Mouse (Mus musculus) neural tube, embryonic 10.5 days (tissue): ENCODE results near the gene Plxna4.

ENCODE experiments used
- DNase-seq: peaks from one replicate; pipeline ENCODE4 v3.0.0-alpha.2; 2017; ENCODE audit warnings: low spot score; ENCODE audit errors: extremely low spot score

Plxna4 gene

DNA sequence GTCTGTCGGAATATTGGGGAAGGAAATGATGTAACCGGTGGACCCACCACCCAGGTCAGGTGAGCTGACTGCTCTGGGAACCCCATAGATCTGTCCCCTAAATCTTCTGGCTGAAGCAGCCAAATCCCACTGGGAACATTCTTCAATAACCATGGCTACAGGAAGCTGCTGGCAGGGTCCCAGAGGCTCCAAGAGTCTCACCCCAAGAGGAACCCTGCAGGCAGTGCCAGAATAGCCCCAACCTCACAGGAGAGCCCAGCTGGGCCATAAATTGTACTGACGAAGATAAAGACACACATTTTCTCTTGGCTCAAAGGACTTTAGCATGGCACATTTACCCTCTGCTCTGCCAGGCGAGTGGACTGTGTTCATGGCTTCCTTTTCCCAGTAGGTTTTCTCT is 232.4 kb downstream of the Plxna4 start:
- DNase-seq: no peak

DNA sequence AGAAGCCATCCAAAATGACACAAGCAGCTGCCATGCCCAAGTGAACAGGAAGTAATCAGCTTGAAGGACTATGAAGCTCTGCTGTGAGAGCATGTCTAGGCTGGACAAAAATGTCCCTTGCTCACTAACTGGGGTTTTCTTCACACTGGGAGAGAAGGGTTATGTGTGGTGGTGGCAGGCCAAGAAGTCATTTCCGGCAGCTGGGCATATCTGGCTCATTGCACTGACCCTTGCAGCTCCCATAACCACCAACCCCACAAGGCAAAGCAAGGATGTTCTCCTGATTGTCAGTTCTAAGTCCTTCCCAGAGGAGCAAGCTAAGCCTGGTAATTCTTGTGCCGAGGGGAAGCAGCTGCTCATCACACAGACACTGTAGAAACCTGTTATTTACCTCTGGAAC is 239.0 kb downstream of the Plxna4 start:
- no peak for DNase-seq

DNA sequence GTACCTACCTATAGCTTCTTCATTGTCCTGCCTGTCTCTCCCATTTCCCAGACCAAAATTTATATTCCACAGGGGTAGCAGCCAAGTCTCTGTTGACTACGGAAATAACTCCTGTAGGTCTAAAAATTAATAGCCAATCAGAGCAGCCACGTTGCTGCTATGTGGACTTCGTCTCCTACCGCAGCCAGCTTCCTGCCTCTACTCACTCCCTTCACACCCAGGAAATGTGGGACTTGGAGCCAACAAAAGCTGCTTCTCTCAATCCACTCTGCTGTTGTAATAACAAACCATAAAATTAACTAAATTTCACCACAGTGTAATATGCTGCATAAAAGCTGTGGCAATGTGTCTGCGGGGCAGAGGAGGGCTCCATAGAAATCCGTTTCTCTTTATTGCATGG is 239.9 kb downstream of the Plxna4 start:
- DNase-seq: no peak

DNA sequence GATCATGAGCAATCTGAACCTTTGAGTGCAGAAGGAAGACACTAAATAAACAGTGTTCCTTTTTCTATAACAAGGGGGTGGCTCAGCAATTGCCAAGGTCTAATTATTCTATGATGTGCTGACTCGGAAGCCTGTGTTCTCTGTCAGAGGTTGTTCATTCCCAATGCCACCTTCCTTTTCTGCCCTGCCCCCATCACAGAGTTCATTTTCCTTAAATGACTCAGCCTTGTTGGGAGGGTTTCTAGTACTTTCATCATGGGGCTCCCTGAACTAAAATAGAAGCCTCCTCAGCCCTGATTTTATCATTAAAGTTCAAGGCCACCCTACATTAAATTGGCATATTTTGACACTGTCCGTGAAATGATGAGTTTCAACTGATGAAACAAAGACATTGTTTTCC is 242.0 kb downstream of the Plxna4 start:
- no peak for DNase-seq

DNA sequence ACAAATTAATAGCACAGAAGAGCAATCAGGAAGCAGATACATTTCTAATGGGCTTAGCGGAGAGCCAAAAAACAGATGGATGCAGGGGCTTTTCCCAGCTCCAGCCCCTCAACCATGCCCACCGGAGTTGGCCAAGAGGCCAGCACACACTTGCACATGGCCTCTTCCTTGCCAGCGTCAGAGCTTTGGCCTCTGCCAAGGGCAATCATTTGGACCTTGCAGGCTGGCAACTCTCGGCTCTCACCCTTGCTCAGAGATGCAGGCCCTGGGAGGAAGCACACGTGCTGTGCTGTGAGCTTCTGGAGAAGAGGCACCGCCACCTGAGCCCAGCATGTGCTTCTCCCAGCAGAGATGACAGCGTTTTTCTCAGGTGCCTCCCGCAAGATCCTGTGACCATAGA is 245.3 kb downstream of the Plxna4 start:
- no peak for DNase-seq

DNA sequence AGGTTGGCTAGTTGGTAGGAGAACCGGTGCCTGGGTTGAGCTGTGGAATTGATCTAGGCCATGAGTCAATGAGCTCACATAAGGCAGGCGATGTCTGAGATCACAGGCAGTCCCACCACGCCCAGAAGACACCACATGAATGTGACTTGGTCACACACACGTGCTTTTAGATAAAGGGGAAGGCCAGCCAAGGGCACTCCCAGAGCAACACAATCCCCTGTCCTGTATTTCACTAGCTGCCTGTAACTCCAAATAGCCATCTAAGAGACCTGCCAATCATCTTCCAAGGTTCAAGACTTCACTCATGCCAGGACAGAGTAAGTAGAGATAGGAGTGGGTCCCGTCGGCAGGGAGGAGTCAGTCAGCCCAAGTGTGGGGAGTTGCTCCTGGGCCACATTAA is 245.7 kb downstream of the Plxna4 start:
- DNase-seq: no peak

DNA sequence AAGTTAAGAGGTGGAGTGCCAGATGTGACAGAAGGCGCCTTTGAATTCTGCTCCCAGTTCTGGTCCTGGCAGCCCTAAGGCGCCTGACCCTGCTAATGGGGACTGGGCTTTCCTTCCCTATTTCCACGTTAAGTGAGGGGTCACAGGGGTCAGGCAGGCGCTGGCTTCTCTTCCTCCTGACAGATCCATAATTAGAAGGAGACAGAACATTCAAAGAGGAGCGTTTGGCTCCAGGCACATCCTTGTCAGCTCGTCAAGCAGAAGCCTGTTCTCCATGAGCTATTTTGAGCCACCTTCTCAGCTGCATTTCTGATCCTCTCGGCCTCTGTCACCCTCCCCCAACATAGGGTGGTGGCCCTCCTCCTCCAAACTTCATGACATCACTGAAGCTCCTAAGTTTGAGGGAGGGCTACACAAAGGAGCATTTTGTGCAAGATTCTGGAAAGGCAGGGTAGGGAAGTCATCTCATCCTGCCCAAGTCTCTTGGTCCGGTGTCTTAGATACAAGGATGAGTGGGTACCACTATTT is 249.5 kb downstream of the Plxna4 start:
- DNase-seq: no peak

DNA sequence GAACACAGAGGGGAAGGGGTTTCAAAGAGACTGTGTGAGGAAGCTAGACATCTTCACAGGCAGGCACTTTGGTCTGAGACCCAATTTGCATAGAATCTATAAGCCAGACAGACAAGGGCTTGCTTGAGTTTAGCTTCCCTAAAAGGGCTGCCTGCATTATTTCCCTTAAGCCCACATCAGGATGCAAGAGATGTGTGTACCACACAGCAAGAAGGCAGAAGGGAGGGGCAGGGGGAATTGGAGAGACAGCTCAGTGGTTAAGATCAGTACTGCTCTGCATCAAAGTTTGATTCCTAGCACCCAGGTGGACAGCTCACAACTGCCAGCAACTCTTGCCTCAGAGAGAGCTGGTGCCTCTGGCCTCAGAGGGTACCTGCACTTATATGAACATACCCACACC is 256.7 kb downstream of the Plxna4 start:
- DNase-seq: no peak

DNA sequence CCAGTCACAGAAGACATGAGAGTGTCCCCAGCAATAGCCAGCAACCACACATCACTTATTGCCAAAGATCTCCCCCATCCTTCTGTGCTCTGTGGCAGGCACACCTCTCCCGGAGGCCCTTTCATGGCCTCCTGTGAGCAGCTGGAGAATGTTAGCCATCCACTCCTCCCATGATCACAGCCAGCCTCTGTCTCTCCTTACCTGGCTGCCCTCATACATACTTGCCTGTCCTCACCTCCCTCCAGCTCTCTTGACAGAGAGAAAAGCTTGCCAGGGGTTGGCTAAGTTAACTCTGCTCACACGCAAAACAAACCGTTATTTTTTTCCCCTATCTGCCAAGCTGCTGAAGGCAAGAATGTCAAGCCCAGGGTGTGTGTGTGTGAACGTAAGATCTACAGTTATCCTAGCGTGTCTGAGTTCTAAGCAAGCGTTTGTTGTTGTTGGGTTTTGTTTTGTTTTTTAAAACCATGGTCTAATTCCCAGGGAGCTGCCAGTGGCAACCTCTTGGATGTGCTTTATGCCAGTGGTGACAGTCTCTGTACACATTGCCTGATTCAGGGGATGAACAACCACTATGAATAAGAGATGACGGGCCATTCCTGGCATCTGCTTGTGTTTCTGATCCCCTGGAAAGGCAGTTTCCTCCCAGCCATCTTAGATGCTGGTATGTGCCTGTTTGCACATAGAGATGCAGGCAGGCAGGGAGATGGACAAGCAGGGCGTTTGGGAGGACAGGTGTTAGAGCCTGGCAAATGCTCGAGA is 257.8 kb downstream of the Plxna4 start:
- DNase-seq: no peak

DNA sequence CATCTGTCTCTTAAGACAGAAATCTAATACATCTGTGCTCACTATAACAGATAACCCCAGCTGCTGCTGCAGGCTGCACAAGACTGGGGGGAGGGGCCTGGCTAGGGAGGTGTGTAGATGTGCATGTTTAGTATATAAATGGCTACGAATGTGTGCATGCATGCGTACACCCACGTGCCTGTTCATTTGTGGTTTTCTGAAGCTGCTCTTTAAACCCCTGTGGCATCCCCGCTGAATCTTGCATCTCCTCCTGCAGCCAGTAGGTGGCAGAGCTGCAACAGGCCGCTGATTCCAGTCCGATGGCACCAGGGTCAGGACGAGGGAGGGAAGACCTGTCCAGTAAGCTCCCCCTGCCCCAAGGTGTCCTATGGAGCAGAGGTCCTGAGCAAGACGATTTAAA is 260.0 kb downstream of the Plxna4 start:
- peak; percentile 84 for DNase-seq

DNA sequence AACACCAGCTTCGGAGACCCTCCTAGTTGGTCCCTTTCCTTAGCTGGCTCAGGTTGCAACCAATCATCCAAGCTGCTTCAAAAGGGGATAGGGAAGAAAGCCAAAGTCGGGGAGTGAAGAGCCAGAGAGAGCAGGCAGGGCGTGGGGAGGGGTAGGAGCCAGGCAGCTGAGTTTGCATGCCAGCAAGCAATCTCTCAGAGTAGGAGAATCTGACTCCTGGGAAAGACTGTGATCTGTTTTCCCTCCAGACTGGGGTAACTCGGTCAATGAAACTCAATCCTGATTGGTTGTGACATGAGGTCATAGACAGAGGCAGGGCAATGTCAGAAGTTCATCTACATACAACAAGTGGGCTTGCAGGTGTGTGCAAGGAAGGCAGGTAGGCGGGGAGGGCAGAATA is 260.8 kb downstream of the Plxna4 start:
- no peak for DNase-seq

DNA sequence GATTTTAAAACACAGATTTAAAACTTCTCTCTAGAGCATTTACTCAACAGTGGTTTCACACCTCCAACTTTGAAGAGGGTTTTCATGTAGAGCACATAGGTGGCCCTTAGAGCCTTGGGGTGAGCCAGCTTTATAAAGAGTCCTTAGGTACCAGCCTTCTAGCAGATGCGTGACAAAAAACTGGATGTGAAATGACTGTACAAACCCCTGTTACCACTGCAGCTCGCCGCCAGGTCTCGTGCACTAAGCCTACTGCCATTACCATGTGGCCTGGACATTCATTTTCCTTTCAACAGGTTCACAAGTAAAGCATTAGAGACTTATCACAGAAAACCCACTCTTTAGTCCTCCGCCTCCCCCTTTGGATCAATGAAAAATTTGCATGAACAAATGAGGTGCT is 261.6 kb downstream of the Plxna4 start:
- no peak for DNase-seq

DNA sequence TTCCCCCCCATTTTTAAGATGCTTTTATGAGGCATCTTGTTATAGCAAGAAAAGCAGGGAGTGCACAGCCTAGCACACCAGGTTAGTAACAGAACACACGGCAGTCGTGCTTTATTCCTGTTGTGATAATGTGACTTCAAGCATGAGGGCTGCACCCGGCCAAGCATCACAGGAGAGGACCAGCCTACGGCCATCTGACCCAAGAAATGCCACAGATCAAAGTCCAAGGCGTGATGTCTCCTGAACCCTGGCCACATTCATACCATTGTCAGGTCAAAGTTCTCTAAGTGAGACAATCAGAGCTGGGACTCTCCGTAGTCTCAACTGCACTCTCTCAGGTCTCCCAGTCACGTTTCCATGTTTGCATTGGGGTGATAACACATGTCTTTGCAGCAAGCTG is 262.1 kb downstream of the Plxna4 start:
- DNase-seq: no peak

DNA sequence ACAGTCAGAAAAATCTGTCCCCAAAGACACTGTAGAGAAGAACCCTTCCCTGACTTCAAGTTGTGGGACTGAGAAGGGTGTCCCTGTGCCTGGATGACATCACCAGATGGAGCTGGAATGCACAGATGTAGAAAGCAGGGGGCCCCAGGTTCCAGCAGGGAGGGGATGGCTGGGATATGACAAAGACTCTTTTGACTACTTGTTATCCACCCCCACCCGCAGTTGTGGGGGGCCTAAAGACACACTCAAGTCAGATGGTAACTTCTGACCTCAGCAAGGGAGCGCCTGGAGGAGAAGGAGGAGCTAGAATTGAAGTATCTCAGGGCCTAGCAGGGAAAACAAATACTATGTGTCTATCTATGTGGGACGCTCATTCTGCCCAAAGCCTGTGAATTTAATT is 266.8 kb downstream of the Plxna4 start:
- peak; percentile 23 for DNase-seq

DNA sequence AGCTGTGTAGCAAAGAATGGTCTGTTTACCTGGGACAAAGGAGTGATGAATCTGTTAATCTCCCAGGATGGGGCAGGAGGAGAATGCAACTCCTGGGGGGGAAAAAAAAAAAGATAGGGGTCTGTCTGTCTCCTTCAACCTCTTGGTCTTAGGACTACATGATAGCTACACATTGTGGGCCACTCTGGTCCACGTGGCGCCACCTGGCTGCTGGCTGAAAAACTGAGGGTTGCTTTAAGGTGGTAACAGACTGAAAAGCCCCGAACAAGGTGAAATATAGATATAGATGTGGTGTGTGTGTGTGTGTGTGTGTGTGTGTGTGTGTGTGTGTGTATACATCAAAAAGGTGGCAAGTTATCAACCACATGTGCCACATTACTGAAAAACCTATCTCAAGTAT is 267.7 kb downstream of the Plxna4 start:
- no peak for DNase-seq

DNA sequence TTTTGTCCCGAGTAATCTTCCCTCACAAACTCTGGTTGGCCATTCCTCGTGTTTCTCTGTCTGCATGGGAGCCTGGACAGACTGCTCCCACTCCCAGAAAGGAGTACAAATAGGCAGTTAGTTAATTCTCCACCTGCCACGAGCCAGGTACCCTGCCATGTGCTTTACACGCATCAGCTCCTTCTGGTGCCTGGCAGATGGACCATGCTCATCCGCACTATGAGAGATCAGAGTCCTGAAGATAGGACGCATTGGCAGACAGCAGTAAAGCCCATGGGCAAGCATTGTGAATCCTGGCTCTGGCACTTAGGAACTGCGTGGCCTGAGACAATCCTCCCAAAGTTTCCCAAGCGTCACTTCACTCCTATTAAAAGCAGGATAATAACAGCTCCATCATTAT is 270.5 kb downstream of the Plxna4 start:
- no peak for DNase-seq

DNA sequence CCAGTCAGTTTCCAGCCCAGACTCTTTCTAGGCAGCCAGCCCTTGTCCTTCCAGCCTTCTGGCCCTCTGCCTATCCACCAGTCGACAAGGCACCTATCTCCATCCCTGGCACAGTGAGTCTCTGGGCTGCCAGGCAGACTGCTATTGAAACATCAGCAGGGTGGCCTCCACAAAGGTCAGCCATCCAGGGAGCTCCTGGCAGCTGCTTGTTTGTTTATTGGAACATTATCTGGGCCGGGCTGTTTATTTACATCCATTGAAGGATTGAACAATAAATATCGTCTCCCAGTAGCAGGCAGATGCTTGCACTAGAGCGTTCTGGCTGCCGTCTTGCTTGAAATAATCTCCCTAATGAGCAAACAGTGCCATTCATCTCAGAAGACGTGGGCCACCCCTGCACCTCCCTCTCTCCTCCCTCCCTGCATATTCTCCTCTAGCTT is 273.0 kb downstream of the Plxna4 start:
- DNase-seq: no peak

DNA sequence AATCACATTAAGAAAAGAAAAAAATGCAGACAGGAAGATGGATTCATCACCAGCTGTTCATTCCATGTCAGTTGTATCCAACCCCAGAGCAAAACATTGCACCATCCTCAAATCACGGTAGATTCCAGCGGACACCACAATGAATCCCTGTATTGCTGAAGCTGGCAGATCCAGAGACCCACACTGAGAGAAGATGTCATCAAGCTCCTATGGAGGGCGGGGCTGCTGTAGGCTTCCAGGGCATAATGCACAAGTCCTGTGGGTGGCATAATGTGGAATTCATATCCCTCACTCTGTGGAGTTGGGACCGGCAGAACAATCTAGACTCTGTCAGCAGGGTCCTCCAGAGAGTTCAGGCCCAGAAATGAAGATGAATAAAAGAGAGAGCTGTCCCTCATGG is 278.8 kb downstream of the Plxna4 start:
- no peak for DNase-seq

DNA sequence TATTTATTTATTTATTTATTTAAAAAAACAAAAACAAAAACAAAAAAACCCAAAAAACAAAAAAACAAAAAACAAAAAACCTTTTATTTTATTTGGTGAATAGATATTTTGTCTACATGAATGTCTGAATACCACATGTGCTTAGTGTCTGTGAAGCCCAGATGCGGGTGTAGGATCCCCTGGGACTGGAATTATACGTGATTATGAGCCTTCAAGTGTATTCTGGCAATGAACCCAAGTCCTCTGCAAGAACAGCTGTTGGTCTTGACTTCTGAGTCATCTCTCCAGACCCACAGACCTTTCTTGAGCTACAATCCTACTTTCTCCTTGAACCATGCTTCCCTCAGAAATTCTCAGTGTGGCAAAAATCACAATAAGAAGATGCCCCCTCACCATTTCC is 287.4 kb downstream of the Plxna4 start:
- no peak for DNase-seq

DNA sequence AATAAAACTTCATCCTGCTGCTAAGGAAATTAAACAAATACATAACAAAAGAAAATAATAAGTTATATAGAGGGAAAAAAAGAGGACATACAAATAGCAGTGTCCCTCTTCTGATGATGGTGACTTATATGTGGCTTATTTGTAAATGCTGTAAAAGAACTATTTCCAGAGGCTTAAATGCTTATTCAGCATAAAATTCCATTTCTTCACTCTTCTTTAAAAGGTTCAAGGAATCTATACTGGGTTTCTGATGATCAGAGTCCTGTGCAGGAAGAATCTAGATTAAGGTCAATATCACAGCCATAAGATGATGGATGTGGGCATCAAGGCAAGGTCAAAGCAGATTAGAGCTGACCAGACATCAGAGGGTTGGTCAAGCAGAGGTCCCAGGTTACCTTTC is 306.5 kb downstream of the Plxna4 start:
- DNase-seq: no peak

DNA sequence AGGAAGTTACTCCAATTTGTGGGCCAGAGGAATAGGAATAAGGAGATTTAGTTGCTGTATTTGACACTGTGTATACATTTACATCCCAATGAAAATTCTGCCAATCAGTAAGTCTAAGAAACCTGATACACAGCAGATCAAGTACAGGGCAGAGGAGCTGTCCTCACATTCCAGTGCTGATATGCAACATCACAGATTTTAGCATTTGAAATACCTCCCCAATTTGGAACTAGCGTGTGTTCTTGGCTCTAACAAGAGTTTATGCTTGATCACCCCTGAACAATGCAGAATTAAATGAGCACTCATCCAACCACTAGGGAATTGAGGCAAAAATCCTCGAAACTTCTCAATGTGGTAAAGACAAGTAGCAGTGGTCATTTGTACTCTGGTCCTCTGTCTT is 307.3 kb downstream of the Plxna4 start:
- peak; percentile 21 for DNase-seq

DNA sequence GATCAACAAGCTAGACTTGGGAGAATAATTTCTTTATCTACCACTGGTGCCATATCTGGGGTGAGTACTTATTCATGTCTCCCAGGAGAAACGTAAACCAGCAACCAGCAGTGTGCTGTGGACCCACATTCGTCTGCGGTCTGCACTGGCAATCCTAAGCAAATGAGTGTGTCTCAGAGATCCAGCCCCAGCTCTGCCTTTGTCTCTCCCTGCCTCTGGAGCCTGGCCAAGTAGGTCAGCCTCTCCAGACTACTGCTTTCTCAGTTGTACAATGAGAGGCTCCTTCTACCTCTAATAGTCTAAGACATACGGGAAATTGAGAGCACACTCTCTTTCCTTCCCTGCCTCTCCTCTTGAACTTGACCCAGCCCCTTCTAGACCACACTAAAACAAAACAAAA is 316.5 kb downstream of the Plxna4 start:
- no peak for DNase-seq

DNA sequence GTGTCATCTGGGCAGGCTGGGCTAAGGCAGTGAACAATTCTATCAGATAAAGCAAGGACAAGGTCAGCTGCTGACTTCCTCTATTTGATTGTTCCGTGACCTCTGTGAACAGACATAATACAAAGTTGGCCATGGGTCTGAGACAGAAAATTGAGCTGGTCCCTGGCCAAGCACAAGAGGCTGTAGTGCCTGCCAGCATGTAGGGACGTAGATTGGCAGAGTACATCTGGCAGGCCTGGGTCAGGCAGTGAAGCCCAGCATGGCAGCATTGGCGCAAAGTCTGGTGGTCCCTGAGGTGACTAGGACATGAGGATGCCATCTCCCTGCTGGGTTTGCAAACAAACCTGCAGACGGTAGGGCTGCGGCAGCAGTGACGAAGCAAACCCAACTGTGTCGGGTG is 321.9 kb downstream of the Plxna4 start:
- no peak for DNase-seq

DNA sequence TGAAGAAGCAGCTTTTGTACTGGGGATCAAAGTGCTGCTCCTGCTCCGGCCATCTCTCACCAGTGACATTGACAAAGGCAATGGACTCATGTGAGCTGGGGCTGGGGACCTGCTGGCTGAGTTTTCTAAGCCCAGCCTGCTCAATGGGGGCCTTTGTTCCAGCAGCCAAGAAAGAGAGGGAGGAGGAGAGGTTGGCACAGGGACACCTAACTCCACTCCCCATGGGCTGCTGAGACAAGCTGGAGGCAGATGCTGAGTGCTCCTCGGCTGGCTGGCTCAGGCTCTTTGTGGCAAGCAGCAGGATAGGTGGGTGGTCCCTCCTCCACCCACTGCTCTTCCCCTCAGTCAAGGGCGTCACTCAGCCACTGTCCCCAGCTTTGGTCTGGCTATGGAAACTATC is 326.7 kb downstream of the Plxna4 start:
- no peak for DNase-seq
